Mouse (Mus musculus) T-cell, adult 2 months (primary cell): ENCODE data around the gene Prap1.
"Not testable (repeated sequence)": the region's sequence is repeated elsewhere in the genome, so short reads cannot be mapped to it uniquely, and the experiment has no call there.

Experiments used
- DNase-seq: peaks from one replicate; pipeline ENCODE4 v3.0.0; 2022; ENCODE audit warnings: low spot score

Gene Prap1

GRCm38 (mm10) chr7:140082242-140082678 is 10.9 kb upstream of the Prap1 start, which contains the start of gene Caly:
Caly (minus strand) TSS chr7:140082548.
- peak; percentile 19 for DNase-seq

DNA sequence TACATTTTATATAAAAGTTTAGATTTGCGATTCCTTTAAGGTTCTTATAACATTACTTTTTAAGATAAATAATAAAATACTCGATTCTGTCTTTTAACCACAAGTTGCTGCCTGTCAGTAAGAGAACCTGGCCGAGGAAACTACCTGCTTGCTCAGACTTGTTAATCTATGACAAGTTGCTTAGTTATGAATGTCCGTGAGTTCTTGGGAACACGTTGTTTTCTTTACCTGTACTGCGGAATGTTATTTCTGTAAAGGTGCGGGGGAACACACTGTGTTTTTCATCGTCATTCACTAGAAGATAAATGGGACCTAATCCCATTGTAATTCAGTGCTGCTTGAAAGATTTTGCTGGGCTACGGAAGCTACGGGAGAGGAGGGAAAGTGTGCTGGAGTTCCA is 2.6 kb upstream of the Prap1 start:
- DNase-seq: no peak

DNA sequence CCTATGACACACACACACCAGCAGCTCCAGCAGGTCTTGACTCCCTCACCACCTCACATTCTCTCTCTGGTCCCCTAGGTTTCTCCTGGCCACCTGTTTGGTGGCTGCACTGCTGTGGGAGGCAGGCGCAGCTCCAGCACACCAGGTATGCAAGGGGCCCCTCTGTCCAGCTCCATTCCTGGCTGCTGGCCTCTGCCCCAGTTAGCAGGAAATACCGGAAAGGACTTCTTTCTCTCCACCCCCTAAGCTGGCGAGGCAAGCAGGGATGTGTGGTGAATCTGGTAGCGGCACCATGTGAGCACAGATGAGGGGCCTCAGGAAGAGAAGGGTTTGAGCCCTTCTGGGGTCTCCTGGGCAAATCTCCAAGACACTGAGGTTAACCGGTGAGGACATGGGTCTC is 1.8 kb downstream of the Prap1 start:
- DNase-seq: no peak

- DNase-seq: no peak
These were observed 2.4 kb downstream of the Prap1 start for GRCm38 (mm10) chr7:140095556-140095955.

DNA sequence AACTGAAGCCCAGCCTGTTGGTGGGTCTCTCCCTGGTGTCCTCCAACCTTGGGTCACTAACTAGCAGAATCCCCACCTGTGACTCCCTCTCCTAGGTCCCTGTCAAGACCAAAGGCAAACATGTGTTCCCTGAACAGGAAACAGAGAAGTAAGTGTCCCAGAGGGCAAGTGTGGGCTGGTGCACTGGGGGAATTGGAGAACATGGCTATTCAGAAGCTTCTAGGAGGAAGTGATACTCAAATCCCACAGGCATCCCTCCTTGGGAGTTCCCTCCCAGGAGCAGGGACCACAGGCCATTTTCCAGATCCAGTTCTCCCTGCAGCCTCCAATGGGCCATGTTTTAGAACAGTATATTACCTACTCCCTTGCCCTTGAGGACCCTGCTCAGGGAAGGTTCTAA is 2.9 kb downstream of the Prap1 start:
- no peak for DNase-seq

- DNase-seq: no peak
These were observed 5.3 kb downstream of the Prap1 start for GRCm38 (mm10) chr7:140098466-140098865.

DNA sequence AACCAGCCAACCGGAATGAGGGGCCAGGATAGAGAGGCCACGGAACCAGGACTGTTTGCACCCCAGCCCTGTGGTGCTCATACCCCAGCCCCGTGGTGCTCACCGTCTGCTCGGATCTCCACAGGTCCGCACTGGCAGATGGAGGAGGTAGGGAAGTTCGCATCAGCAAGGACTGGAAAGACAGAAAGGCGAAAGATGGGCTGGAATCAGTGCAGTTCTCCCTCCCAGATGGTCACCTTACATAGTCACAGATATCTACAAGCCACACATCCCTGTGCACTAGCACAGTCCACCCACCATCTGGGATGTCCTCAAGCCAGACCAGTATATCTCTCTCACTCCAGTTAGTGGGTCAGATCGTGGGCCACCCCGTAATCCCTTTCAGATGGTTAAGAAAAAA is 8.3 kb downstream of the Prap1 start:
- no peak for DNase-seq

DNA sequence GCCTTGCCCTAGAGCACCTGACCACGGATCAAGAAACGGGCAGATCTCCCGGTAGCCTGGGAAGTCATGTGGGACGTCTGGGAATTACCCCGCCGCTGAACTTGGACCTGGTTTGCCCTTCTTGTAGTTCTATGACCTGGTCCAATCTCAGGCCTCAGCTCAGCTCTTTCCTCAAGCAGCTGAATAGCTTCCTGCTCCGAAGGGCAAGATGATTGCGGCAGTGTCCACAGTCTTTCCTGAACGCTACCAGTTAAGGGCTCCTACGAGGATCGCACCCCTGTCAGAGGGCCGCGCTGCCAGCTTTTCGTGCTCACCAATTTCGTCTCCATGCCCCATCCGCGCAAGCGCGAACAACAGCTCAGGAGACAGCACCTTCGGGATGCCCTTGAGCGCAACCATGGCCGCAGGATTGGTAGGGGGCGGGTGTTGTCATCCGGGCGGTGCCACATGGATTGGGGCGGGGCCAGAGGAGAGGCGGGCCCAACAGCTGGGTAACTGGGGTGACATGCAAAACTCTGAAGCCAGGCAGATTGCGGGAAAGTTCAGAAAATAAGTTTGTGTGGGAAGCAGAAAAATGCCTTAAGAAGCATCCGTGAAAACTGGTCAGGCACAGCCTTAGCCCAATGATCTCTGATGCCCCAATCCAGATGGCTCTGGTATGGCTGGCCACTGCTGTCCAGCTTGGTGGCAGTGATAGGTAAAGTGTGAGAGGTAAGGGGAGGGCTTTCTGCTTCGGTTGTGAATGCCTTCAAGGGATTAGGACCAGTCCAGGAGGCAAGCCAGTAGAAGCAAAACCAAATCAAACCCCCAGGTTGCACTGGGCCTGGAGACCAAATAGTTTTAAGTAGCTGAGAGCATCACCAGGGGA is 9.0 kb downstream of the Prap1 start, which contains the start of gene Fuom:
Fuom (minus strand) TSS at position 449 of the 868 bp plus-strand sequence.
- peak; percentile 85 for DNase-seq

DNA sequence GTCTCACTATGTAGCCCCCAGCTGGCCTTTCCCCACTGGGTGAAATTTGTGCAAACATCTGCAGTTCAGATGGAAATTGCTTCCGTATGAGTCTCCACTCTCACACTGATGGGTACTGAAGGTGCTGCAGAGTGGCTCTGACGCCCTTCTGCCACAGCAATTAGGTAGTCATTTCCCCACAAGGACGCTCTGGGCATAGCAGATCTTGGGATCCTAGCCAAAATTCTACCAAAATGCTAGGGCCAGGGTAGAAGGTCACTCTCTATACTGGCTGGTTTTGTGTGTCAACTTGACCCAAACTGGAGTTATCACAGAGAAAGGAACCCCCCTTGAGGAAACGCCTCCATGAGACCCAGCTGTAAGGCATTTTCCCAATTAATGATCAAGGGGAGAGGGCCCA is 10.8 kb downstream of the Prap1 start:
- no peak for DNase-seq

- no peak for DNase-seq
These were observed 18.7 kb downstream of the Prap1 start for GRCm38 (mm10) chr7:140111943-140112342.

DNA sequence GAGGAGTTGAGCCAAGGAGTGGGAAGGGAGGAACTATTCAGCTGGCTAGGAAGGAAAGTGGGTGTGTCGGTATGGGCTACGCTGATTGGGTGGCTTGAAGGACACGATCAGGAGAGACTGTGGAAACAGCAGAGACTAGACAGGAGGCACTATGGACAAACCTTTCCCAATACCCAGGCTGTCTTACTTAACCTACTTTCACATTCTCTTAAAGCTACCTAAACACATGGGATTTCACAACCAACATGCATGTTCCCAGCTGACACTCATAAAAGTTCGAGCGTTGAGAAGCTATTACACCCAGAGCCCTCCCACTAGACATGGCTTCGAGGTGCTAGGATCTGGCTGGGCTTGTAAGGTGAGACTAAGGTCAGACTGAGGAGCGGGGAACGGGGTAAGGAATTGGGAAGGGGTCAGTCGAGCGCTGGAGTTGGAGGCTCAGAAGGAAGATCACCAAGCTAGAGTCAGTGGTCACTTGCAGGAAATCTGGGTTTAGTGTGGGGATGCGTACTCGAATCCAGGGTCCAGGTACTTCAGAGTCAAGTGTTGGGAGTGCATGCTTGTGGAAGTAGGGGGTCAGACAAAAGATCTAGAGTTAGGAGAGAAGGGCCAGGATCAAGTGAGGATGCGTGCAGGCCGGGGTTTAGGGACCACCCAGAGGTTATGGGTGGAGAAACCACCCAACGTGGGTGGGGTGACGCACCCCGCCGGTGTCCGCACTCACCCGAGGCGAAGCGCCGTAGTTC is 22.6 kb downstream of the Prap1 start, which contains the start of gene Paox:
Paox (plus strand) TSS at position 217 of the 746 bp plus-strand sequence.
- DNase-seq: no peak

- peak; percentile 88 for DNase-seq
These were observed 23.3 kb downstream of the Prap1 start, which contains the start of gene Echs1 for GRCm38 (mm10) chr7:140116329-140117054. Echs1 (minus strand) TSS chr7:140116476.

GRCm38 (mm10) chr7:140120484-140120883 is 27.3 kb downstream of the Prap1 start:
- no peak for DNase-seq

- no peak for DNase-seq
These were observed 28.2 kb downstream of the Prap1 start for GRCm38 (mm10) chr7:140121338-140121910.

DNA sequence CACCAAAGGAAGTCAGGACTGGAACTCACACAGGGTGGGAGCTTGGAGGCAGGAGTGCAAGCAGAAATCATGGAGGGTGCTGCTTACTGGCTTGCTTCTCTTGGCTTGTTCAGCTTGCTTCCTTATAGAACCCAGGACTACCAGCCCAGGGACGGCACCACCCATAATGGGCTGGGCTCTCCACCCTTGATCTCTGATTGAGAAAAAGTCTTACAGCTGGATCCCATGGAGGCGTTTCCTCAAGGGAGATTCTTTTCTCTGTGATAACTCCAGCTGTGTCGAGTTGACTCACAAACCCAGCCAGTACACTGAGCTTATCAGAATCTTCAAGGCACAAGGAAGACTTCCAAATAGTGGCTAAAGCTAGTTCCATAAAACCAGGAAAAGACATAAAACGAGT is 29.6 kb downstream of the Prap1 start:
- DNase-seq: no peak

- DNase-seq: no peak
These were observed 31.2 kb downstream of the Prap1 start for GRCm38 (mm10) chr7:140124382-140124781.

GRCm38 (mm10) chr7:140125278-140126021 is 32.3 kb downstream of the Prap1 start:
- peak; percentile 83 for DNase-seq

GRCm38 (mm10) chr7:140126022-140126350 is 32.8 kb downstream of the Prap1 start:
- no peak for DNase-seq

DNA sequence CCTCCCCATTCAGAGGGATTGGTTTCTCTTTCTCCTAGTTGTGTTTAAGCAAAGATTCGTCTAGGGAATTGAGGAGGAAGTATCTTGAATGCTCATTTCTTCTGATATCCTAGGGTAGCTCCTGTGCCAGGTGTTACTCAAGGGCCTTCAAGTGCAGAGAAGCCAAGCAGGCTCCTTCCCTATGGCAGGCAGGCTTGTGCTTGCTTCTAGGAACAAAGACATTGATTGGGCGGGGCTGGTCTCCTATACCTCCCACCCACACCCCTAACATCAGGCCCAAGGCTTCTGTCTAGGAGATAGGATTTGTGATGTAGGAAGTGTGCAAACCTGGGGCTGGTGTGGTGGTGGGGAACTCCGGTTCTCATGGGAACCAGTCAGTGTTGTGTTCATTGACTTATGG is 33.7 kb downstream of the Prap1 start:
- no peak for DNase-seq

DNA sequence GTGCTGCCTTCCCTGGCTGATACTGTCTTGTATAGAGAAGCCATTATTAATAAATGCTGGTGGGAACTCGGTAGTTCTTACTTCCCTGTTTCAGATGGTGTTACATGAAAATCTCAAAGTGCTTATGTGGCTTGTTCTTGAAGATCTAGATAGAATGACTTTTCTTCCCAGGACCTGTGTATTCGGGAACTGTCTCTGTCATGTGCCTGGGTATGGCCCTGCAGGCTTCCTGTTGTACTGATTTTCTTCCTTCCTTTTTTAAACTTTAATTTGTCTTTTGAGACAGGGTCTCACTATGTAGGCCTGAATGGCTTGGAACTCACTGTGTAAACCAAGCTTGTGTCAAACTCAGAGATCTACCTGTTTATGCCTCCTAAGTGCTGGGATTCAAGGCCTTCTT is 34.7 kb downstream of the Prap1 start:
- no peak for DNase-seq

- not testable (repeated sequence) for DNase-seq
These were observed 39.0 kb downstream of the Prap1 start for GRCm38 (mm10) chr7:140132184-140132583.
